Mouse (Mus musculus) neural tube, embryonic 13.5 days (tissue): Measurements from ENCODE around the gene Sftpa1. TPM values are rescaled to one million over a fixed set of nuclear protein-coding genes. Genes with fewer than 3 reads are reported as not detected.

Source experiments
- ATAC-seq: fragments of 200-750 bp; cut with Nextera tagmentation; 2 replicates; pipeline ENCODE4 v1.8.0; 2017; ENCODE audit warnings: low read depth, mild to moderate bottlenecking, moderate TSS enrichment, moderate library complexity
- H3K27ac ChIP-seq: fragments of 300-500 bp; sonication (generic); replicated peaks from 2 replicates; pipeline ENCODE4 v1.5.1; 2015; ENCODE audit warnings: moderate library complexity, mild to moderate bottlenecking, inconsistent platforms
- H3K27me3 ChIP-seq: fragments of 300-500 bp; sonication (generic); 2 replicates; pipeline ENCODE4 v1.6.1; 2015; ENCODE audit warnings: mild to moderate bottlenecking, inconsistent platforms
- H3K36me3 ChIP-seq: fragments of 300-500 bp; sonication (generic); 2 replicates; pipeline ENCODE4 v1.6.1; 2015; ENCODE audit warnings: mild to moderate bottlenecking, inconsistent platforms
- H3K4me1 ChIP-seq: fragments of 300-500 bp; sonication (generic); replicated peaks from 2 replicates; pipeline ENCODE4 v1.6.1; 2015; ENCODE audit warnings: inconsistent platforms
- H3K4me2 ChIP-seq: fragments of 300-500 bp; sonication (generic); 2 replicates; pipeline ENCODE4 v1.6.1; 2015; ENCODE audit warnings: inconsistent platforms, mild to moderate bottlenecking, moderate library complexity
- H3K4me3 ChIP-seq: fragments of 300-500 bp; sonication (generic); 2 replicates; pipeline ENCODE4 v1.5.1; 2015; ENCODE audit warnings: mild to moderate bottlenecking, inconsistent platforms
- H3K9ac ChIP-seq: fragments of 300-500 bp; sonication (generic); 2 replicates; pipeline ENCODE4 v1.6.1; 2015; ENCODE audit warnings: moderate library complexity, mild to moderate bottlenecking, inconsistent platforms
- H3K9me3 ChIP-seq: fragments of 300-500 bp; sonication (generic); 2 replicates; pipeline ENCODE4 v1.6.1; 2016; ENCODE audit warnings: inconsistent platforms
- WGBS: fragments of 180-500 bp; shearing (Covaris S2); methylation state at CpG from one replicate; pipeline ENCODE4 v1.1.7; 2015; 5-methylcytosine and 5-hydroxymethylcytosine counted together
- polyA plus RNA-seq: library from polyadenylated mRNA; unstranded; fragments of >200 nt; fragmentation: Nextera tagmentation; extraction: Ambion mirVana; gene quantifications from 2 replicates; pipeline ENCODE4 v1.2.1, GENCODE M21; 2015

The Sftpa1 gene
- 0.22 and 0.31 TPM in 2 replicates for polyA plus RNA-seq

- Histone ChIP-seq H3K27me3 (no peaks in the 10 kb centered on the region), H3K9ac (no peak within 1 kb of the TSS), H3K27ac (no peak within 1 kb of the TSS), H3K4me2 (no peak within 1 kb of the TSS), H3K4me1 (no peaks in the 10 kb centered on the region), H3K4me3 (no peak within 1 kb of the TSS), H3K9me3 (no peaks in the 10 kb centered on the region), H3K36me3 (no peaks in the 10 kb centered on the region)
- 91% methylated on average over 7 of the region's 7 CpGs for WGBS
- ATAC-seq = no peak
Measured at GRCm38 (mm10) chr14:41131540-41131939, at the start of gene Sftpa1. Sftpa1 (plus strand) TSS chr14:41131782.

DNA sequence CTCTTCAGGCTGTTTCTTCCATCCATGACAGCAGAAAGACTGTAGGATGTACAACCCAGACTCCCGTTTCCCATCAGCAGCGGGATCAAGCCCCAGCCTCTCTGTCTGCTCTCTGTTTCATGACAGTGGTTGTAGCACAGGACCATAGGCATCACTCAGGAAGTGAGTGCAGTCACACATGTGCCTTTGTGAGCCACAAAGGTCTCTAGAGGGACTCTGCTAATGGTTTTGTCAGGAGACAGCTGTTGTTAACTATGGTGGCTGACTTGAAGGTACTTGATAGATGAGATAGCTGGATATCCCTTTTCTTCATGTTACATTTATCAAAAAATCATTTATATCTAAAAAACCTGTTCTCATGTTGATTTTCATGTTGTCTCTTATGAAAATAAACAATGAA lies 49.2 kb upstream of the Sftpa1 start:
- Histone ChIP-seq H3K4me2 (no peak overlapping the region), H3K4me3 (no peak overlapping the region), H3K9ac (no peak overlapping the region), H3K27me3 (no peaks in the 10 kb centered on the region), H3K4me1 (no peaks in the 10 kb centered on the region), H3K27ac (no peak overlapping the region), H3K9me3 (no peaks in the 10 kb centered on the region), H3K36me3 (no peaks in the 10 kb centered on the region)
- 90% methylated on average over 2 of the region's 2 CpGs for WGBS
- no peak for ATAC-seq

DNA sequence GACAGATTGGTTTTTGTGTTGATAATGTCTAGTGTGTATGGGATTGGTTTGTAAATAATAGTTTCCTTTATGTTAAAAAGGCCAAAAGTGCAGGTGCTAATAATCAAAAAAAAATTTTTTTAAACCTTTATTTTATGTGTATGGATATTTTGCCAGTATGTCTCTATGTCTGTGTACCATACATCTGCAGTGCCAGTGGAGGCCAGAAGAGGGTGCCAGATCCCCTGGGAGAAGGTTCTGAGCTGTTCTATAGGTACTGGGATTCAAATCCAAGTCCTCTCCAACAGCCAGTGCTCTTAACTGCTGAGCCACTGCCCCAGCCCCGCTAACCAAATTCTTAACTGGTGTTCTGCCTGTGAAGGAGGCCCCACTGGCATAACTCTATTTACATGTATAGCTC lies 44.1 kb upstream of the Sftpa1 start:
- H3K9me3 ChIP-seq = no peaks in the 10 kb centered on the region
- H3K27ac ChIP-seq = no peak overlapping the region
- H3K4me3 ChIP-seq = no peak overlapping the region
- H3K27me3 ChIP-seq = no peaks in the 10 kb centered on the region
- H3K4me2 ChIP-seq = no peak overlapping the region
- no peaks in the 10 kb centered on the region for H3K4me1 ChIP-seq
- WGBS = 82% methylated on average over 1 of the region's 1 CpGs
- no peak for ATAC-seq
- no peak overlapping the region for H3K9ac ChIP-seq
- no peaks in the 10 kb centered on the region for H3K36me3 ChIP-seq

DNA sequence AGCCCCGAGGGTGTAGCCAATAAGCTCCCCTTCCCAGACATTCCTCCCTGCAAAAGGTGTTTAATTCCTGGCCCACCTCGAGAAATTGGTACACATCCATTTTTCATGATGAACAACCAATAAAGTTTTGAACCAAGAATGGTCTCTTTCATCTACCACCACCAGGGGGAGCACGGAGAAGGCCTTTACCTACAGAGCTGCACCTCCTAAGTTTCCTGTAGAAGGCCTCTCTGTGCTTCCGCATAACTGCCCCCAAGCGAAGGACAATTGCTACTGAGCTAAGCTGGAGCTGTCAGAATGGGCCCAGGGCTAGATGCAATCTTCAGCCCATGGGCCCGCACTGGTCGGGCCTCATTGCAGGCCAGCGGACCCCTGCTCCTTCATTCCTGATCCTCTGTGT lies 40.8 kb upstream of the Sftpa1 start:
- no peak for ATAC-seq
- no peak overlapping the region for H3K27ac ChIP-seq
- H3K4me3 ChIP-seq = no peak overlapping the region
- 49% methylated on average over 8 of the region's 8 CpGs for WGBS
- H3K9me3 ChIP-seq = no peaks in the 10 kb centered on the region
- H3K4me2 ChIP-seq = no peak overlapping the region
- no peaks in the 10 kb centered on the region for H3K36me3 ChIP-seq
- no peaks in the 10 kb centered on the region for H3K27me3 ChIP-seq
- H3K4me1 ChIP-seq = no peaks in the 10 kb centered on the region
- no peak overlapping the region for H3K9ac ChIP-seq

DNA sequence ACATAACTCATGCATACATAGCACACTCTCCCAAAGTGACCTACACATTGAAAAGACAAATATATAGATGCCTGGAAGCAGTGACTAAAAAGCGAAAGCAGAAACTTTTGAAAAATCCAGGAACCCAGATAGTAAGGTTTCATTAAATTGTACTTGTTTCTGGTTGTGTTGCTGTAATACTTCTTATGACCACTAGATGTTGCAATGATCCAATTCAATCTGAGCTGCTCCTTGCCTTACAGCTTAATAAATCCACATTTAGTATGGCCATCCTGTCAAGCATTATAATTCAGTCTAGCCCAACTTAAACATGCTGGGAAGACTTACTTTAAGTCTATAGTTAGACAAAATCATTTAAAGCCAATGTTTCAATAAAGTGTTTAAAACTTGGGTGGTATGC lies 37.5 kb upstream of the Sftpa1 start:
- Histone ChIP-seq H3K4me3 (no peak overlapping the region), H3K4me2 (no peak overlapping the region), H3K27me3 (no peaks in the 10 kb centered on the region), H3K36me3 (no peaks in the 10 kb centered on the region), H3K9ac (no peak overlapping the region), H3K27ac (no peak overlapping the region), H3K4me1 (no peaks in the 10 kb centered on the region), H3K9me3 (no peaks in the 10 kb centered on the region)
- 69% methylated on average over 1 of the region's 1 CpGs for WGBS
- no peak for ATAC-seq

DNA sequence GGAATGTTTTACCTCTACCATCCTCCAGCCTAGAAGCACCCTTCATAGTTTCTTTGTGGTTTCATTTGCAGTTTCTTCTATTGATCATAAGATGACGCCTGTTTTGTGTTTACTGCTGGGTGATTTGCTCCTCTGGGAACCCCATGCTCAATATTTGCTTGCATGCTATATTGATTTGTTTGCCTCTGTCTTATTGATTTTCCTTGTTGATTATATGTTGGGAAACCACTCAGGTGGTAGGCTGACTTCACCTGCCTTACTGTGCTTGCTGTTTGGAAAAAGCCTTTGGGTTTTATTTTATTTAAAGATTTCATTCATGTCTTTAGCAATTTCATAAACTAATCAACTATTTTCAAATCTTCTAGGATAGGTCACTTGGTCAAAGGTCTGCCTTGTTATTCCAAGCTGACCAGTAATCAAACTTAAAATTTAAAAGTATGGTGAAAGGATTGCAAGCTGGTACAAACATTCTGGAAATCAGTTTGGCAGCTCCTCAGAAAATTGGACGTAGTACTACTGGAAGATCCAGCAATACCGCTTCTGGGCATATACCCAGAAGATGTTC lies 35.2 kb upstream of the Sftpa1 start:
- H3K4me1 ChIP-seq = no peaks in the 10 kb centered on the region
- no peak for ATAC-seq
- 90% methylated on average over 3 of the region's 3 CpGs for WGBS
- H3K9me3 ChIP-seq = no peaks in the 10 kb centered on the region
- H3K36me3 ChIP-seq = no peaks in the 10 kb centered on the region
- no peak overlapping the region for H3K4me3 ChIP-seq
- H3K27me3 ChIP-seq = no peaks in the 10 kb centered on the region
- H3K27ac ChIP-seq = no peak overlapping the region
- no peak overlapping the region for H3K4me2 ChIP-seq
- H3K9ac ChIP-seq = no peak overlapping the region

DNA sequence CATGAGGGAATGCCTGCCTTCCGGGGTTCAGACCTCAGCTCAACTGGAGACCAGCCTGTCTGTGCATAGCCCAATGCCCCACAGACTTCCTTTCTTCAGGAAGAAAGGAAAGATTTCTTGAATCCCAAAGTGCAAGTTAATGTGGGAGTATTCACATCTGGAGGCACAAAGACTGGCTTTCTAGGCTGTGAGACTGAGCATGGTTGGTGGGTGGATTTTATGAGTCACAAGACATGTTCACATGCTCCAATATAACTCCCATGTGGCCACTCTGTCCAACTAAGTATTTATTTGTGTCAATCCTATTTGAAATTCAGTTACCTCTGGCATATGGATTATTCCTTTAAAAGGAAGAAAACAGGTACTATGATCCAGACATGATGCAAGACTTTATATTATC lies 32.9 kb upstream of the Sftpa1 start:
- H3K9me3 ChIP-seq = no peaks in the 10 kb centered on the region
- no peaks in the 10 kb centered on the region for H3K36me3 ChIP-seq
- no peaks in the 10 kb centered on the region for H3K27me3 ChIP-seq
- H3K4me2 ChIP-seq = no peak overlapping the region
- no peak overlapping the region for H3K9ac ChIP-seq
- WGBS = 79% methylated on average over 1 of the region's 1 CpGs
- H3K27ac ChIP-seq = no peak overlapping the region
- no peaks in the 10 kb centered on the region for H3K4me1 ChIP-seq
- ATAC-seq = no peak
- no peak overlapping the region for H3K4me3 ChIP-seq

GRCm38 (mm10) chr14:41100712-41101111 lies 30.9 kb upstream of the Sftpa1 start:
- H3K9me3 ChIP-seq = no peaks in the 10 kb centered on the region
- WGBS = 92% methylated on average over 3 of the region's 3 CpGs

GRCm38 (mm10) chr14:41101242-41101641 lies 30.3 kb upstream of the Sftpa1 start:
- WGBS = 91% methylated on average over 5 of the region's 5 CpGs
- H3K36me3 ChIP-seq = no peaks in the 10 kb centered on the region

More at GRCm38 (mm10) chr14:41100712-41101111, 30.9 kb upstream of the Sftpa1 start:
- no peaks in the 10 kb centered on the region for H3K27me3 ChIP-seq
- H3K4me2 ChIP-seq = no peak overlapping the region
- no peak overlapping the region for H3K9ac ChIP-seq
- H3K4me3 ChIP-seq = no peak overlapping the region
- H3K36me3 ChIP-seq = no peaks in the 10 kb centered on the region
- H3K4me1 ChIP-seq = no peaks in the 10 kb centered on the region
- H3K27ac ChIP-seq = no peak overlapping the region
- ATAC-seq = no peak

GRCm38 (mm10) chr14:41102269-41102668 lies 29.3 kb upstream of the Sftpa1 start:
- Histone ChIP-seq H3K36me3 (no peaks in the 10 kb centered on the region), H3K9me3 (no peaks in the 10 kb centered on the region), H3K4me2 (no peak overlapping the region), H3K27me3 (no peaks in the 10 kb centered on the region), H3K27ac (no peak overlapping the region), H3K4me1 (no peaks in the 10 kb centered on the region), H3K9ac (no peak overlapping the region), H3K4me3 (no peak overlapping the region)
- WGBS = 85% methylated on average over 2 of the region's 2 CpGs
- ATAC-seq = no peak

More at GRCm38 (mm10) chr14:41101242-41101641, 30.3 kb upstream of the Sftpa1 start:
- no peak overlapping the region for H3K9ac ChIP-seq
- no peaks in the 10 kb centered on the region for H3K9me3 ChIP-seq
- no peaks in the 10 kb centered on the region for H3K4me1 ChIP-seq
- H3K4me3 ChIP-seq = no peak overlapping the region
- H3K4me2 ChIP-seq = no peak overlapping the region
- ATAC-seq = no peak
- H3K27me3 ChIP-seq = no peaks in the 10 kb centered on the region
- no peak overlapping the region for H3K27ac ChIP-seq

GRCm38 (mm10) chr14:41104853-41105444 lies 26.6 kb upstream of the Sftpa1 start, which contains the start of gene Mat1a:
Mat1a (plus strand) TSS chr14:41105035.
- no peaks in the 10 kb centered on the region for H3K4me1 ChIP-seq
- no peaks in the 10 kb centered on the region for H3K27me3 ChIP-seq
- ATAC-seq = no peak
- H3K4me3 ChIP-seq = no peak within 1 kb of the TSS
- no peak within 1 kb of the TSS for H3K27ac ChIP-seq
- no peaks in the 10 kb centered on the region for H3K36me3 ChIP-seq
- H3K9me3 ChIP-seq = no peaks in the 10 kb centered on the region
- no peak within 1 kb of the TSS for H3K9ac ChIP-seq
- H3K4me2 ChIP-seq = no peak within 1 kb of the TSS
- WGBS = 73% methylated on average over 10 of the region's 10 CpGs

DNA sequence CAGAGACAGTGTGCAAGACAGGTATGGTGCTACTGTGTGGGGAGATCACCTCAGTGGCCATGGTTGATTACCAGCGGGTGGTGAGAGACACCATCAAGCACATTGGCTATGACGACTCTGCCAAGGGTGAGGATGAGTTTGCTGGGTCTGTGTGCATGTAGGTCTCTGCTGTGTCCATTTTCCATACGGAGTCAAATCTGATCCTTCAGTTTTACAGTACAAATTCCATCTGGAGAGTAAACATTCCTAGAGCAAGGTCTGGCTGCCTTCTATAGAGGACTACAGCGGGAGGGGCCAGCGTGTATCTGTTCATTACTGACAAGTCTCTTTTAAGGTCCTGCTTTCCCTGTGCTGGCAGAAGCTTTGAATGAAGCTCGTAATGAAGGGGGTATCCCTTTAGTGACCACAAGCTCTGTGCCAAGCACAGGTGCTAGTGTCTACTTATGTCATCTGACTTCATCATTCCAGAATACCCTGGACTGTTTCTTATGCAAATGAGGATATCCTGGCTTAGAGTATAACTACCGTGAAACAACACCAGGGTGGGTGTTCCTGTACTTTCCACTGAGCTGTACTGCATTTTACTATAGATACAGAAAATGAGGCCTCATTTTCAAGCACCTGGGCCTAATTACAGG lies 20.4 kb upstream of the Sftpa1 start:
- Histone ChIP-seq H3K27me3 (no peaks in the 10 kb centered on the region), H3K4me3 (no peak overlapping the region), H3K4me2 (no peak overlapping the region), H3K4me1 (no peaks in the 10 kb centered on the region), H3K27ac (no peak overlapping the region), H3K9ac (no peak overlapping the region), H3K9me3 (no peaks in the 10 kb centered on the region), H3K36me3 (no peaks in the 10 kb centered on the region)
- WGBS = 92% methylated on average over 7 of the region's 7 CpGs
- no peak for ATAC-seq
